Mouse (Mus musculus): Measurements from ENCODE around the gene Rragc. TPM values are rescaled to one million over a fixed set of nuclear protein-coding genes. Genes with fewer than 3 reads are reported as not detected.
"Not testable (repeated sequence)": the region's sequence is repeated elsewhere in the genome, so short reads cannot be mapped to it uniquely, and the experiment has no call there.

The Rragc gene
- total RNA-seq (2021), result 10 to 100 TPM; 21.4 to 24.2 TPM
- long read RNA-seq, experiment 1, transcript Rragc-201 (7 exons, 2,593 nt), result major isoform, 85 of 90 reads
- long read RNA-seq, experiment 1, partial matches to known transcripts, result 1 of 90 reads
- long read RNA-seq, experiment 1, other reads (novel, unspliced or antisense), result 4 of 90 reads
- long read RNA-seq, experiment 2, transcript Rragc-201 (7 exons, 2,593 nt), result major isoform, 112 of 118 reads
- long read RNA-seq, experiment 2, partial matches to known transcripts, result 0 of 118 reads
- long read RNA-seq, experiment 2, other reads (novel, unspliced or antisense), result 6 of 118 reads

- peak; percentile 100 for DNase-seq
- intact Hi-C loops (cut with DNase I; ENCODE audit: low total_unique reads), result no loop called here
These were observed at the start of gene Rragc for GRCm38 (mm10) chr4:123916748-123917547. Gene Rragc (plus strand): TSS chr4:123917446.

- no peak for DNase-seq
- intact Hi-C loops (cut with DNase I; ENCODE audit: low total_unique reads), result no loop called here
These were observed 23.5 kb upstream of the Rragc start for GRCm38 (mm10) chr4:123893726-123894125.

- no peak for DNase-seq
- intact Hi-C loops (cut with DNase I; ENCODE audit: low total_unique reads), result no loop called here
These were observed 23.0 kb upstream of the Rragc start for GRCm38 (mm10) chr4:123894295-123894694.

GRCm38 (mm10) chr4:123898696-123899095, 18.6 kb upstream of the Rragc start:
- intact Hi-C loops (cut with DNase I; ENCODE audit: low total_unique reads), result loop anchor here (5.0 kb wide), 1 partner anchor 141 kb away; no protein-coding TSS in a partner anchor
- DNase-seq, result peak; percentile 44

DNA sequence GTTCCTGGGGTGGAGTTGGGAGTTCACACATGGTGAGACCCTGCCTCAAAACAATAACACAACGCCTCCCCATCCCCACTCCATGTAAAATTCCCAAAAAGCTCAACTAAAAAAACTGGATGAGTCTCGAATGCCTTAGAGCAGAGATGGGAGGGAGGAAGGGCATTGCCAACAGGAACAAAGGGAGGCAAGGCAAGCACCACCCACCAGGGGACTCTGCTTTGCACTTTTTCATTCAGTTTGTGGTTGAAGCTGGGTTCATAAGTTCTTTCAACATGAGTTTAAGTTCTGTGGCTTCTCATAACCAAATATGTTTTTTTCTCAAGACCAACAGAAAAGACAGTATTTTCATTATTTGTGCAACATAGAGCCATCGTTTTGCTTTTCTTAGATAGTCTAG, 13.8 kb upstream of the Rragc start:
- intact Hi-C loops (cut with DNase I; ENCODE audit: low total_unique reads), result no loop called here
- no peak for DNase-seq

DNA sequence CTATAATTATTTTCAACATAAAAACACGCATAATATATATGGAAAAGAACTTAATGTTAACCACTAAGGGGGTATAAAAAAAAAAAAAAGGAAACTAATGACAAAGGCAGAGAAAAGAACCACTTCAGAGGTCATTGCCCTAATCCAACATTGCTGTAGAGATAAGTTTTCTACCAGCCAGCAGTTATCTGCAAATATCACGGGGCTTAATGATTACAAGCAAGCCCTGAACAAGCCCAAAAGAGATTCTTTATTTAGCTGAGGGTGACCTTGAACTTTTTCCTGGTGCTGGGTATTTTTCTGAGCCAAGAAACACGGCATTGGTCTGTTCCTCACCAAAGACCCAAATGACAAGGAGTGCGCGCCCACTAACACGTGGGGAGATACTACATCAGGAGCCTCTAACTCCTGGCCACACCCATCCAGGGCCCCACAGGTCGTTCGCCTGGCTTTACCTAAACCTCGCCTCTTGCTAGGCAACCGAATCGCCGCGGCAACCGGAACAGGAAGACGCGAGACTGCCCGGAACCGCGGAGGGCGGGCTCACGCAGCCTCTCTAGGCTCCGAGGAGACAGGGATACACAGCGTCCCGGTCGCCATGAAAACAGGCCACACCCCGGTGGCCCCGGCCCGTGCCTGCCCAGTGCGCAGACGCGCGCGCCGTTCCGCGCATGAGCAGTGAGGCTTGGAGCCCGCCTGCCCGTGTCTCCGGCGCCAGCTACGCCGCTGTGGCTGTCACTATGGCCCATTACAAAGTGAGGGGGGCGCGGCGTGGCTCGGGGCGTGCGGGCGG, 12.7 kb upstream of the Rragc start, which contains the start of gene Mycbp:
TSS of gene Mycbp (plus strand) at position 500 of the 793 bp plus-strand sequence.
- intact Hi-C loops (cut with DNase I; ENCODE audit: low total_unique reads), result no loop called here
- DNase-seq, result peak; percentile 99

- no peak for DNase-seq
- intact Hi-C loops (cut with DNase I; ENCODE audit: low total_unique reads), result no loop called here
These were observed 12.0 kb upstream of the Rragc start for GRCm38 (mm10) chr4:123905126-123905668.

GRCm38 (mm10) chr4:123911503-123911902, 5.7 kb upstream of the Rragc start:
- intact Hi-C loops (cut with DNase I; ENCODE audit: low total_unique reads), result no loop called here
- DNase-seq, result no peak

DNA sequence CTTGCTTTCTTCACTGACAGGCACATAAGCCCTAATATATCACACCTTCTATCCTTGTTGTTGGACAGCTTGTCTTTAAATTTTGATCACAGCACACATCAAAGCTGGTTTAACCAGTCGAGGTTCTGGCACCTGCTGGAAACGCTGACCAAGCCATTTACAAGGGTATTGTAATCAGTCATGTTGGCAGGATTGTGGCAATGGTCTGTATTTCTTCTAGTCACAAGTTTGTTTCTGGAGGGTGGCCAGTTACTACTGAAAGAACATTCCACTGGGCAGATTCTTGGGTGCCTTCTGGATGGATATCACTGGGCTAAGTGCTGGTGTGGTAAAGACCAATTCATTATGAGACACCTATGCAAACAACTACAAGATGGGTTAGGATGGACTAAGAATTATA, 4.8 kb upstream of the Rragc start:
- DNase-seq, result no peak
- intact Hi-C loops (cut with DNase I; ENCODE audit: low total_unique reads), result no loop called here

GRCm38 (mm10) chr4:123917548-123918140, 398 bp downstream of the Rragc start, which contains the start of gene 4930535I16Rik:
Gene 4930535I16Rik (minus strand): TSS chr4:123918022.
- peak; percentile 38 for DNase-seq
- intact Hi-C loops (cut with DNase I; ENCODE audit: low total_unique reads), result no loop called here

DNA sequence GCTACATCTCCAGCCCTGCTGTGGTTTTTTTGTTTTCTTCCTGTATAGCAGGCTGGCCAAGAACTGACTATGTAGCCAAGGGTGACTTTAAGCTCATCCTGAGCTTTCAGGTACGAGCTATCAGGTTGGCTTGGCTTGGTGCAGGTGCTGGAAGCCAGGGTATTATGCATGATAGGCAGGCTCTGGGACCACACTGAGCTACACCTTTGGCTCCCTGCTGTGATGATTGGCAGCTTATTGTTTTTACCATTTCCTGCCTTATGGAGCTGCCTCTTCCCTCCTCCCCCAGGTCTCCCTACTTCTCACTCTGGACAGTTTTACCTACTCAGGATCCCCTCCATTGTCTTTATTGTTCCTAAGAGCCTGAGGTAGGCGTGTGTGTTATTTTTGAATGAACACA, 1.6 kb downstream of the Rragc start:
- no peak for DNase-seq
- intact Hi-C loops (cut with DNase I; ENCODE audit: low total_unique reads), result no loop called here

DNA sequence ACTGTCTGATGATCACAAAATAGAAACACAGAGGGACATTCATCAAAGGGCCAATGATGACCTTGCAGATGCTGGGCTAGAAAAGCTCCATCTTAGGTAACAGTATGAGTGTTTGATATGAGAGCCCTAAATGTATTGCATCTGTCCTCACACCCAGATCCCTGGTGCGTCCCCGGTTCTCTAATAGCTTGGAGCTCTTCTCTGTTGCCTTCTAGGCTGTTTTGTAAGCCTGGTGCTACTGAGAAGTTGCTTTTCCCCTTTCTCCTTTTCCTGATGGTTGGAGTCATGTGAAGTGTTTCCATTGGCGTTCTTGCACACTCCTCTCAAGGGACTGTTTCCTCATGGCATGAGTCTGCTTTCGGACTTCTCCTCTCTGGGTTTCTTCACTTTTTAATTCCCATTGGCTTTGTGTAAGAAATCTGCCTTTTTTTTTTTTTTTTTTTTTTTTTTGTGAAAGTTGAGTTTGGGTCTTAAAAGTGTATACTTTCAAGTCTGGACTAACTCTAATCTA, 3.9 kb downstream of the Rragc start:
- DNase-seq, result no peak
- intact Hi-C loops (cut with DNase I; ENCODE audit: low total_unique reads), result no loop called here

DNA sequence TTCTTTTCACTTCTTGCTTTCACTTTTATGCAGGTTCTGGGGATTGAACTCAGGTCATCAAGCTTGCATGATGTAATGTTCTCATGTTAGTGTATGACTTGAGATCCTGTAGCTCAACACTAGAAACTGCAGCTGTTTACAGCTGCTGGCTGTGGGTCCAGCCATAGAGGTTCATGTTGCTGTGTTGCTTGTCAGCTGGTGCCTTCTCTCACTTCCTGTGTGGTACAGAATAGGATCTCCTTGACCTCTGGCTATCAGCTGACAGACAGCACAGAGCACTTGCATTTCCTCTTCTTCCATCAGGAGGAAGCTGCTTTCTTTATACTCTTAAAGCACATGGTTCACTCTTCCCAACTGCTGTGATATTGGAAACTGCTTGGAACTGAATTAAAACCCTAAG, 10.7 kb downstream of the Rragc start:
- no peak for DNase-seq
- intact Hi-C loops (cut with DNase I; ENCODE audit: low total_unique reads), result no loop called here

- intact Hi-C loops (cut with DNase I; ENCODE audit: low total_unique reads), result no loop called here
- no peak for DNase-seq
These were observed 12.7 kb downstream of the Rragc start for GRCm38 (mm10) chr4:123929994-123930393.

- no peak for DNase-seq
- intact Hi-C loops (cut with DNase I; ENCODE audit: low total_unique reads), result no loop called here
These were observed 17.1 kb downstream of the Rragc start for GRCm38 (mm10) chr4:123934306-123934705.

DNA sequence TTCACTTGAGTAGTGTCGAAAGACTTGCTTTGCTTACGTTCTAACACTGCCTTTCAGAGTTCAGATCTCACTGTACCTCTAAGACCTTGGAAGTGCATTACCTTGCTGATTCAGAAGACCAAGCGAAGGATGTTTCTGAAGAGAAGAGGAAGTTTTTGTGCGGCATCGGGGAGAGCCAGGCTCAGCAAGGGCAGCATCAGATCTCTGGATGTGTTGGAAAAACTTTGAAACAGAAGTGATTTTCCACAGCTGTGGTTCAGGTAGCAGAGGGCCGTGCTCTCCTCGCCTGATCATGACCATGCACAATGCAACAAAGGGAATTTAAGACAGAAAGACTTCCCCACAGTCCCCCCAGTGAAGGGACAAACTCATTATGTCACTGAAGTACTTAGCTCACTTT, 18.8 kb downstream of the Rragc start:
- intact Hi-C loops (cut with DNase I; ENCODE audit: low total_unique reads), result no loop called here
- no peak for DNase-seq

DNA sequence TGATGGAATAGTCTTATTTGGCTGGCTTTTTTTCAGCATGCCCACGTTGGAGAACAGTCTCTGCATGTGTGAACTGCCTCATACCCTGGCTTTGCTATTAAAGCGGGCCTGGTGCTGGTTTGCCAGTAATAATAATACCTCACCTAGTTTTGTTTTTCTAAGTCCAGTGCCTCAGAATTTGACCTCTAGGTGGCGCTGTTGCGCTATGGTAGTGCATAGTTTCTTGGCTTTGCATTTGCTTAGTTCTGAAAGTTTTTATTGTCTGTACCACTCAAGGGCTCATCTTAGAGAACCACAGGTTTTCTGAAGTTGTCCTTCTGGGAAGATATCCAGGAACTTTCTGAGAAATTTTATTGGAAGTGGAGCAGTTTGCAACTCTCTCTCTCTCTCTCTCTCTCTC, 22.6 kb downstream of the Rragc start:
- peak; percentile 48 for DNase-seq
- intact Hi-C loops (cut with DNase I; ENCODE audit: low total_unique reads), result no loop called here

DNA sequence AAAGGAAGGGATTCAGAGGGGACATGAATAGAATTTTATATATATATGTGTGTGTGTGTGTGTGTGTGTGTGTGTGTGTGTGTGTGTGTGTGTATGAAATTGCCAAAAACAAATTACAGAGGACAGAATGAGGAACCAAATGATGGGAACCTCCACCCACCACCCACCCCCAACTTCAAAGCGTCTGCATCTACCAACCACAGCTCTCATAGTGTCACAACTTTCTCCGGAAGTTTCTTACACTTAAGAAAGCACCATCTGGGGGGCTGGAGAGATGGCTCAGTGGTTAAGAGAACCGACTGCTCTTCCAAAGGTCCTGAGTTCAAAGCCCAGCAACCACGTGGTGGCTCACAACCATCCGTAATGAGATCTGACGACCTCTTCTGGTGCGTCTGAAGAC, 23.6 kb downstream of the Rragc start:
- DNase-seq; intact Hi-C loops (cut with DNase I; ENCODE audit: low total_unique reads): not testable (repeated sequence)

- intact Hi-C loops (cut with DNase I; ENCODE audit: low total_unique reads), result no loop called here
- DNase-seq, result no peak
These were observed 29.5 kb downstream of the Rragc start for GRCm38 (mm10) chr4:123946701-123947100.
